Mouse (Mus musculus) common myeloid progenitor, adult 5-6 weeks (primary cell): ENCODE measurements around the gene H6pd. TPM values are rescaled to one million over a fixed set of nuclear protein-coding genes. Genes with fewer than 3 reads are reported as not detected.

Experiments
- ATAC-seq: replicated peaks from 2 replicates; pipeline ENCODE4 v1.8.0; 2016; ENCODE audit warnings: low read depth, mild to moderate bottlenecking, moderate TSS enrichment, inconsistent platforms; ENCODE audit not compliant: poor library complexity, severe bottlenecking
- total RNA-seq: library from RNA; stranded (forward); fragments of 200-1000, 187-1606 nt; gene quantifications from 2 replicates; pipeline ENCODE4 v1.2.3, GENCODE M21; 2017

The H6pd gene
- total RNA-seq, 1 experiment from 2014 or later: 19.5 TPM

DNA sequence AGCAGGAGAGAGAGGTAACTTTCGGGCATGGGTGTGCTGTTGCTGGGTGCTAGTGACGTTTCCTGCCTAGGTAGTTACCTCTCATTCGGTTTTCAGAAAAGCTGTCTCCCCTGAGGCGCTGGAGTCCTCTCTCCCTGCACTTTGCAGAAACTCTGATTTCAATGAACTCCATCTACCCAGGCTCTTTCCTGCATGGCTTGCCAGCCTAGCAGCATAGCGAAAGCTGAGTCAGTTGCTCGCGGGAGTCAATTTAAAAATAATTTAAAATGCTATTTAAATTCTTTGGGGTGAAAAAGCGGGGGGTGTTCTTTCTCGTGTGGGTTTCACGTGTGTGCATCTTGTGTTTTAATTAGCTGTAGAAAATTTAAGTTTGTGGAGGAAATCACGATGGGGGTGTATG is 21.1 kb upstream of the H6pd start:
- no peak for ATAC-seq

- no peak for ATAC-seq
Measured at GRCm38 (mm10) chr4:150023518-150023917, 14.7 kb upstream of the H6pd start.

GRCm38 (mm10) chr4:150019741-150020380 is 11.0 kb upstream of the H6pd start:
- no peak for ATAC-seq

GRCm38 (mm10) chr4:150015436-150015835 is 6.6 kb upstream of the H6pd start:
- peak; percentile 36 for ATAC-seq

DNA sequence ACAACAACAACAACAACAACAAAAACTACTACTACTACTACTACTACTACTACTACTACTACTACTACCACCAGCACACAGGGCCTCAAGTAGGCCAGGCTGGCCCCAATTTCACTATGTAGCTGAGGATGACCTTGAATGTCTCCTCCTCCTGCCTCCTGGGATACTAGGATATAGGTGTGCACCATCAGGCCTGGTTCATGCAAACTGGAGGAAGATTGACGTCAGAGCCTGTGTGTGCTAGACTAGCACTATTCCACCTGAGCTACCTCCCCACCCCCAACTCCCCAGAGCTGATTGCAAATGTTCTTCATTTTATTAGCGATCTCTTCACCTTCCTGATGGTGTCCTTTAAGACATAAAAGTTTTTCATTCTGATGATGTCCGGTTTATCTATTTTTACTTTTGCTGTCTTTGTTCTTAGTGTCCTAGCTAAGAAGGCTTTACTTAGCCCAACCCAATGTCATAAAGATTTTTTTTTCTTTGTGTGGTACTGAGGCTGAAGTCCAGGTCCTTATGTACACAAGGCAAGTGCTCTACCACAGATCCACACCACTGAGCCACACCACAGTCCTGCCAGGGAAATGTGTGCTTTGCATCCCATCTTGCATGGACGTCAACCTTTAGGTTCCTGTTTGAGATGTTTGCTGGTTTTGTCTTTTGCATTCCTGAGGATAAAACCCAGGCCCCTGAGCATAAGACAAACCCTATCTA is 5.7 kb upstream of the H6pd start:
- no peak for ATAC-seq

GRCm38 (mm10) chr4:150013805-150014204 is 5.0 kb upstream of the H6pd start:
- no peak for ATAC-seq

DNA sequence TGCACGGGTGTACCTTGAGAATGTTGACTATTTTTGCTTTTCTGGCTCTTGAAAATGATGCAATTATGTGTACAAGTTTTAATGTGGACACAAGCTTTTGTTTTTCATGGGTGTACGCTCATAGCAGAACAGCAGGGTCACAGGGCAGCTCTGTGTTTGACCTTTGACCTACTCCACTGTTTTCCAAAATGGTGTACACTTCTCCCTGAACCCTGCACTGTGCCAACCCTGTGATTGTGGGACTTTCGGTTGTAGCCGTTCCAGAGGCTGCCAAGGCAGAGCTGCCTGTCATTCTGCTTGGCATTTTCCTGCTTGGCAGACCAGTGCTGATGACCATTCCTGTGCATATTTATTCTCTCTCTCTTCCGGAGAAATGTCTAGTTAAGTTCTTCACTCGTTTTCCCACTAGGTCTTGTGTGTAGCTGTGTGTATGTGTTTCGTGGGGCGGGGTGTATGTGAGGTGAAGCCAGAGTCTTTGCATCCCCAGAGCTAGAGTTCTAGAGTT is 4.4 kb upstream of the H6pd start:
- ATAC-seq: no peak

DNA sequence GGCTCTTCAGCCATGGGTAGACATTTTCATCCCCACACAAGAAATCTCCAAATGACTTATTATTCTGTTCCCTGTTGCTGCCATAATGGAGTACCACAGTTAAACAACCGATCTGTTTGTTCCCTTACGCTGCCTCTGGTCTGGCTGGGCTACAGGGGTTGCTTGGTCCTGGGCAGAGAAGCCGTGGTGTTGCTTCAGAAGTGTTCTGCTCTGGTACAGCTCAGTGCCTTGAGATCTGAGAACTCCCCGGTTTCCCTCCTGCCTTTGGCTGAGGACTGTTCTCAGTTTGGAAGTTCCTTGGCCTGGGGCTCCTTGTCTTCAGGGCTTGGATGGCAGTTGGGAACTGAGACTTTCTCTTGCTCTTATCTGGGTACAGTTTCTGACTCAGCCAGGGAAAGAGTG is 3.5 kb upstream of the H6pd start:
- ATAC-seq: no peak

GRCm38 (mm10) chr4:150011564-150012321 is 2.9 kb upstream of the H6pd start:
- no peak for ATAC-seq

GRCm38 (mm10) chr4:150010054-150010730 is 1.4 kb upstream of the H6pd start:
- no peak for ATAC-seq

- no peak for ATAC-seq
Measured at GRCm38 (mm10) chr4:150009587-150009930, 736 bp upstream of the H6pd start.

GRCm38 (mm10) chr4:150008325-150008852 is 434 bp downstream of the H6pd start:
- peak; percentile 85 for ATAC-seq

GRCm38 (mm10) chr4:150007444-150007843 is 1.4 kb downstream of the H6pd start:
- ATAC-seq: no peak

DNA sequence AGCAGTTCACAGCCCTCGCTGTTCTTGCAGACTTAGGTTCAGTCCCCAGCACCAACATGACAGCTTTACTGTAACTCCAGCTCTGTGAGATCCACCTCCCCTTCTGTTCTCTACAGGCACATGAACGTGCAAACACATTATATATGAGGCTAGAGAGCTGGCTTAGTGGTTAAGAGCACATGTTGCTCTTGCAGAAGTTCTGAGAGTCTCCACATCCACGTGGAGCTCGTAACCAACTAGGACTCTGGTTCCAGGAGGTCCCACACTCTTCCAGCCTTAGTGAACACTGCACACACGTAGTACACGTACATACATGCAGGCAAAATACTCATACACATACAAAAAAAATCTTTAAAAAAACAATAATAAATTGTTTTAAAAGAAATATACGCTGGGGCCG is 1.8 kb downstream of the H6pd start:
- ATAC-seq: no peak

- no peak for ATAC-seq
Measured at GRCm38 (mm10) chr4:150006122-150006854, 2.5 kb downstream of the H6pd start.

- ATAC-seq: no peak
Measured at GRCm38 (mm10) chr4:150005231-150005630, 3.6 kb downstream of the H6pd start.

DNA sequence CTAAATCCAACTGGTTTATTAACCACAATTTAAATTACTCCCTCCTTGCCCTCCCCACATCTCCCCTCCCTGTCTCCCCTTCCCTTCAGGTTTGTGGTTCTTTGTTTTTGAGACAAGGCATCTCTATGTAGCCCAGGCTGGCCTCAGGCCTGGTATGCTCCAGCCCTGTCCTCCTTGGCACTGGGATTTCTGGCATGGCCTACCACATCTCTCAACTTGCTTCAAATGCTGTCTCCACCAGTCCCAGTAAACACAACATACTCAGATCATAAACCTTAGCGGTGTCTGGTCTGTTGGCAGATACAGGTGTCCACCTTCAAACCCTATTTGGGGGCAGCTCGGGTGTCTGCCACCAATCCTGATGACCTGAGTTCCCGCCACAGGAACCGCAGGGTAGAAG is 5.2 kb downstream of the H6pd start:
- ATAC-seq: no peak

- no peak for ATAC-seq
Measured at GRCm38 (mm10) chr4:150003021-150003580, 5.7 kb downstream of the H6pd start.

GRCm38 (mm10) chr4:150002021-150002528 is 6.7 kb downstream of the H6pd start:
- peak; percentile 73 for ATAC-seq
